Mouse (Mus musculus) heart, embryonic 12.5 days (tissue): ENCODE data around the gene Hcfc2. TPM values are rescaled to one million over a fixed set of nuclear protein-coding genes. Genes with fewer than 3 reads are reported as not detected.

ENCODE experiments used
- ATAC-seq: fragments of 200-750 bp; cut with Nextera tagmentation; 2 replicates; pipeline ENCODE4 v1.8.0; 2017; ENCODE audit warnings: moderate TSS enrichment, moderate library complexity; ENCODE audit not compliant: insufficient number of reproducible peaks, low FRiP score
- H3K27ac ChIP-seq: fragments of 300-500 bp; sonication (generic); 2 replicates; pipeline ENCODE4 v1.5.1; 2016; ENCODE audit warnings: mild to moderate bottlenecking, moderate library complexity; ENCODE audit not compliant: poor library complexity, severe bottlenecking
- H3K27me3 ChIP-seq: fragments of 300-500 bp; sonication (generic); replicated peaks from 2 replicates; pipeline ENCODE4 v1.6.1; 2016; ENCODE audit warnings: mild to moderate bottlenecking, moderate library complexity
- H3K36me3 ChIP-seq: fragments of 300-500 bp; sonication (generic); 2 replicates; pipeline ENCODE4 v1.6.1; 2016; ENCODE audit warnings: mild to moderate bottlenecking, moderate library complexity
- H3K4me1 ChIP-seq: fragments of 300-500 bp; sonication (generic); replicated peaks from 2 replicates; pipeline ENCODE4 v1.6.1; 2016; ENCODE audit warnings: mild to moderate bottlenecking
- H3K4me2 ChIP-seq: fragments of 300-500 bp; sonication (generic); 2 replicates; pipeline ENCODE4 v1.6.1; 2016; ENCODE audit warnings: mild to moderate bottlenecking, moderate library complexity
- H3K4me3 ChIP-seq: fragments of 300-500 bp; sonication (generic); 2 replicates; pipeline ENCODE4 v1.5.1; 2016; ENCODE audit warnings: mild to moderate bottlenecking
- H3K9ac ChIP-seq: fragments of 300-500 bp; sonication (generic); 2 replicates; pipeline ENCODE4 v1.6.1; 2016; ENCODE audit warnings: mild to moderate bottlenecking, moderate library complexity
- H3K9me3 ChIP-seq: fragments of 300-500 bp; sonication (generic); replicated peaks from 2 replicates; pipeline ENCODE4 v1.6.1; 2016; ENCODE audit warnings: mild to moderate bottlenecking, moderate library complexity
- WGBS: fragments of 180-500 bp; shearing (Covaris S2); methylation state at CpG from one replicate; pipeline ENCODE4 v1.1.7; 2016; 5-methylcytosine and 5-hydroxymethylcytosine counted together
- polyA plus RNA-seq: library from polyadenylated mRNA; unstranded; fragments of >200 nt; fragmentation: Nextera tagmentation; extraction: Ambion mirVana; gene quantifications from 2 replicates; pipeline ENCODE4 v1.2.1, GENCODE M21; 2016

Hcfc2 gene
- polyA plus RNA-seq, 1 experiment from 2014 or later = 52.0 TPM

- Histone ChIP-seq H3K9ac (no peak overlapping the region), H3K27ac (no peak overlapping the region), H3K9me3 (0 out of 2 replicates have a peak, but pooled peaks cover 5% of the 10 kb centered on the region), H3K27me3 (no peaks in the 10 kb centered on the region), H3K4me1 (peaks cover 26% of the 10 kb centered on the region), H3K36me3 (peaks cover 77% of the 10 kb centered on the region), H3K4me2 (no peak overlapping the region), H3K4me3 (no peak overlapping the region)
- no peak for ATAC-seq
- WGBS = 66% methylated on average over 6 of the region's 6 CpGs
Measured at GRCm38 (mm10) chr10:82758368-82758767, 62.4 kb downstream of the Hcfc2 start.

GRCm38 (mm10) chr10:82758878-82759277 lies 62.9 kb downstream of the Hcfc2 start:
- no peak overlapping the region for H3K4me3 ChIP-seq
- 0 out of 2 replicates have a peak, but pooled peaks cover 5% of the 10 kb centered on the region for H3K9me3 ChIP-seq
- no peak overlapping the region for H3K27ac ChIP-seq
- no peak overlapping the region for H3K9ac ChIP-seq
- no peak overlapping the region for H3K4me2 ChIP-seq
- H3K4me1 ChIP-seq = peaks cover 26% of the 10 kb centered on the region
- peaks cover 72% of the 10 kb centered on the region for H3K36me3 ChIP-seq
- ATAC-seq = no peak
- 95% methylated on average over 3 of the region's 3 CpGs for WGBS
- H3K27me3 ChIP-seq = no peaks in the 10 kb centered on the region

GRCm38 (mm10) chr10:82759706-82760105 lies 63.7 kb downstream of the Hcfc2 start:
- Histone ChIP-seq H3K4me1 (peaks cover 26% of the 10 kb centered on the region), H3K9ac (no peak overlapping the region), H3K36me3 (peaks cover 64% of the 10 kb centered on the region), H3K4me3 (no peak overlapping the region), H3K4me2 (no peak overlapping the region), H3K9me3 (0 out of 2 replicates have a peak, but pooled peaks cover 5% of the 10 kb centered on the region), H3K27ac (no peak overlapping the region), H3K27me3 (no peaks in the 10 kb centered on the region)
- WGBS = 91% methylated on average over 5 of the region's 5 CpGs
- ATAC-seq = no peak

GRCm38 (mm10) chr10:82761037-82761811 lies 65.3 kb downstream of the Hcfc2 start:
- H3K4me3 ChIP-seq = no peak overlapping the region; the same call in 1 of the 2 replicates
- H3K4me1 ChIP-seq = peaks cover 26% of the 10 kb centered on the region
- WGBS = 80% methylated on average over 9 of the region's 9 CpGs
- H3K9me3 ChIP-seq = no peaks in the 10 kb centered on the region
- H3K36me3 ChIP-seq = peaks cover 51% of the 10 kb centered on the region
- no peaks in the 10 kb centered on the region for H3K27me3 ChIP-seq
- H3K4me2 ChIP-seq = no peak overlapping the region
- 0 out of 2 replicates have a peak overlapping the region, but pooled peaks have one; percentile 10 for H3K9ac ChIP-seq
- no peak for ATAC-seq
- H3K27ac ChIP-seq = no peak overlapping the region

GRCm38 (mm10) chr10:82762756-82763681 lies 67.1 kb downstream of the Hcfc2 start:
- H3K27ac ChIP-seq = peak overlapping the region; percentile 100
- peak; percentile 20 for ATAC-seq
- peaks cover 33% of the 10 kb centered on the region for H3K36me3 ChIP-seq
- no peaks in the 10 kb centered on the region for H3K9me3 ChIP-seq
- H3K4me2 ChIP-seq = peak overlapping the region; percentile 72
- H3K27me3 ChIP-seq = no peaks in the 10 kb centered on the region
- peak overlapping the region; percentile 97 for H3K4me3 ChIP-seq
- 2% methylated on average over 25 of the region's 48 CpGs for WGBS
- peak overlapping the region; percentile 100 for H3K9ac ChIP-seq
- peaks cover 26% of the 10 kb centered on the region for H3K4me1 ChIP-seq

GRCm38 (mm10) chr10:82763840-82764631 lies 68.1 kb downstream of the Hcfc2 start, which contains the start of gene Nfyb:
TSS of gene Nfyb (minus strand) at chr10:82764144.
- under 1% methylated on average over 67 of the region's 68 CpGs for WGBS
- Histone ChIP-seq H3K9me3 (no peaks in the 10 kb centered on the region), H3K4me2 (peak within 1 kb of the TSS; percentile 87), H3K9ac (peak within 1 kb of the TSS; percentile 100), H3K4me1 (peaks cover 28% of the 10 kb centered on the region), H3K4me3 (peak within 1 kb of the TSS; percentile 97), H3K27ac (peak within 1 kb of the TSS; percentile 100), H3K27me3 (0 out of 2 replicates have a peak, but pooled peaks cover under 1% of the 10 kb centered on the region), H3K36me3 (peaks cover 23% of the 10 kb centered on the region)
- peak; percentile 95 for ATAC-seq

GRCm38 (mm10) chr10:82768901-82769300 lies 72.9 kb downstream of the Hcfc2 start:
- Histone ChIP-seq H3K9ac (no peak overlapping the region), H3K4me2 (no peak overlapping the region), H3K36me3 (no peaks in the 10 kb centered on the region), H3K4me1 (peaks cover 4% of the 10 kb centered on the region; the same call in 1 of the 2 replicates), H3K27ac (no peak overlapping the region), H3K9me3 (peaks cover 4% of the 10 kb centered on the region; the same call in 1 of the 2 replicates), H3K4me3 (no peak overlapping the region), H3K27me3 (0 out of 2 replicates have a peak, but pooled peaks cover 6% of the 10 kb centered on the region)
- WGBS = 17% methylated on average over 9 of the region's 9 CpGs
- no peak for ATAC-seq

GRCm38 (mm10) chr10:82770713-82771112 lies 74.8 kb downstream of the Hcfc2 start:
- Histone ChIP-seq H3K27ac (no peak overlapping the region), H3K4me3 (no peak overlapping the region), H3K4me2 (no peak overlapping the region), H3K36me3 (no peaks in the 10 kb centered on the region), H3K27me3 (0 out of 2 replicates have a peak, but pooled peaks cover 6% of the 10 kb centered on the region), H3K4me1 (0 out of 2 replicates have a peak, but pooled peaks cover 4% of the 10 kb centered on the region), H3K9ac (no peak overlapping the region), H3K9me3 (peaks cover 4% of the 10 kb centered on the region; the same call in 1 of the 2 replicates)
- WGBS = 79% methylated on average over 2 of the region's 2 CpGs
- no peak for ATAC-seq

GRCm38 (mm10) chr10:82771595-82772170 lies 75.7 kb downstream of the Hcfc2 start:
- Histone ChIP-seq H3K4me1 (0 out of 2 replicates have a peak, but pooled peaks cover 4% of the 10 kb centered on the region), H3K27ac (no peak overlapping the region), H3K27me3 (0 out of 2 replicates have a peak, but pooled peaks cover 6% of the 10 kb centered on the region), H3K4me3 (no peak overlapping the region), H3K36me3 (no peaks in the 10 kb centered on the region), H3K9me3 (peaks cover 4% of the 10 kb centered on the region; the same call in 1 of the 2 replicates), H3K9ac (no peak overlapping the region), H3K4me2 (no peak overlapping the region)
- 70% methylated on average over 9 of the region's 9 CpGs for WGBS
- ATAC-seq = no peak

- no peak overlapping the region for H3K4me2 ChIP-seq
- H3K4me1 ChIP-seq = peaks cover 12% of the 10 kb centered on the region
- no peaks in the 10 kb centered on the region for H3K27me3 ChIP-seq
- no peak overlapping the region for H3K4me3 ChIP-seq
- WGBS = 86% methylated on average over 5 of the region's 5 CpGs
- ATAC-seq = no peak
- H3K9ac ChIP-seq = no peak overlapping the region
- peaks cover 4% of the 10 kb centered on the region; the same call in 1 of the 2 replicates for H3K9me3 ChIP-seq
- H3K27ac ChIP-seq = no peak overlapping the region
- H3K36me3 ChIP-seq = no peaks in the 10 kb centered on the region
Measured at GRCm38 (mm10) chr10:82774841-82775240, 78.9 kb downstream of the Hcfc2 start.
